Mouse (Mus musculus): ENCODE results near the gene Pga5. TPM values are rescaled to one million over a fixed set of nuclear protein-coding genes. Genes with fewer than 3 reads are reported as not detected.
A peak's percentile ranks its signal among the peaks of the same experiment; 100 is the strongest.

Gene Pga5
- total RNA-seq (2021) = not detected
- long read RNA-seq, experiment 1 = 0 reads
- long read RNA-seq, experiment 2 = 0 reads

GRCm38 (mm10) chr19:10677915-10678771 lies at the start of gene Pga5:
TSS of gene Pga5 (minus strand) at chr19:10678071.
- peak; percentile 85 for DNase-seq (ENCODE audit: low spot score)

- no peak for DNase-seq (ENCODE audit: low spot score)
Measured at GRCm38 (mm10) chr19:10724629-10725363, 46.9 kb upstream of the Pga5 start.

- no peak for DNase-seq (ENCODE audit: low spot score)
Measured at GRCm38 (mm10) chr19:10723649-10724048, 45.8 kb upstream of the Pga5 start.

DNA sequence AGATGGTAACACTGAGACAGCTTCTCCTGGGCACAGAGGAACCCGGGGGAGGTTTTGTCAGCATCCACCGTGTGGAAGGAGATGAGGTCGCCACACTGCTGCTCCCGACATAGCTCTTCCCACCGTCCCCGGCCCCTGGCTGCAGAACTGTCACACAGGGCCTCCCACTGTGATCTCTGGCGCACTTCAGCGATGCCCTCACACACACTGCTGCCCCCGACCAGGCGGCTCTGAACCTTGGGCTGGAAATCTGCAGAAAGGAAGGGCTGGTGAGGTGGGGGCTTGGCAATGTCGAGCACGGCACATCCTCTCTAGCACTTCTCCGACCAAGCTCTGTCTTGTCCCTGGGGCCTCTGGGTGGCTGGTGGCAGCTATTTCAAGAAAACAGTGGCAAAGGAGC lies 45.2 kb upstream of the Pga5 start:
- no peak for DNase-seq (ENCODE audit: low spot score)

- no peak for DNase-seq (ENCODE audit: low spot score)
Measured at GRCm38 (mm10) chr19:10721064-10721463, 43.2 kb upstream of the Pga5 start.

- DNase-seq (ENCODE audit: low spot score) = no peak
Measured at GRCm38 (mm10) chr19:10720524-10720923, 42.7 kb upstream of the Pga5 start.

DNA sequence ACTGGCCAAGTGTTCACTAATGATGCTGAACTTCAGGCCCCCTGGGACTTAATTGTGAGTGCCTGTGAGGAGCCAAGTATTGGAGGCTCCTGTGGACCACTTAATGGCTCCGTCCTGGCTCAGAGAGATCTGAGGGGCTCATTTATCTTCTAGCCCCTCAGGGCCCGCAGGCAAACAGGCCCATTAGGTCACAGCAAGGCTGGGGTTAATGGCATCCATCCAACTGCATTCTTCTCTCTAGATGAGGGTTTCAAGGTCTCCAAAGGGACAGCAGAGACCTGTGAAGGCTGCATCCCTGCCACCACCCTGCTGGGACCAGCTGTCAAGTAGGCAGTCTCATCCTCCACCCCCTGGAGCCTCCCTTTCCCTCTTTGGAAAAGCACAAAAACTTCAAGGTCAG lies 41.9 kb upstream of the Pga5 start:
- DNase-seq (ENCODE audit: low spot score) = no peak

GRCm38 (mm10) chr19:10718251-10718775 lies 40.4 kb upstream of the Pga5 start:
- no peak for DNase-seq (ENCODE audit: low spot score)

GRCm38 (mm10) chr19:10715476-10715875 lies 37.6 kb upstream of the Pga5 start:
- DNase-seq (ENCODE audit: low spot score) = no peak

- peak; percentile 67 for DNase-seq (ENCODE audit: low spot score)
Measured at GRCm38 (mm10) chr19:10714682-10715475, 37.0 kb upstream of the Pga5 start.

- DNase-seq (ENCODE audit: low spot score) = no peak
Measured at GRCm38 (mm10) chr19:10714168-10714567, 36.3 kb upstream of the Pga5 start.

DNA sequence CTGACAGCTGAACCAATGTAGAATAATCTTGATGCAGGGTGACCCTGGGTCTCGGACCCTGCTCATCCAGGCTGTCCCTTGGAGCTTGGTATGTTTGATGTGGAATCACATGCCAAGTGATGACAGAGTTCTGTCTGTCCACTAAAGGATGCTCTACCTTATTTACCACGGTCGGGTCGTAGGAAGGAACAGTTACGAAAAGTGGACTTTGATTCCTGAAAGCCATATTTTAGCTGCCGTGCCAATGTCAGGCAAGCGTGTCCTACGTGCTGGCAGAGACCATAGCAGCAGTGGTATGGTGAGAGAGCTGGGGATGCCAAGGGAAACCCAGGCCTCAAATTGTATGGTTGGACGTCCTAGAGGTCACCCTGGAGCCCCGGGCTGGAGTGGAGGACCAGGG lies 35.7 kb upstream of the Pga5 start:
- DNase-seq (ENCODE audit: low spot score) = no peak

- DNase-seq (ENCODE audit: low spot score) = no peak
Measured at GRCm38 (mm10) chr19:10712646-10713045, 34.8 kb upstream of the Pga5 start.

GRCm38 (mm10) chr19:10712194-10712593 lies 34.3 kb upstream of the Pga5 start:
- no peak for DNase-seq (ENCODE audit: low spot score)

GRCm38 (mm10) chr19:10710751-10711150 lies 32.9 kb upstream of the Pga5 start:
- no peak for DNase-seq (ENCODE audit: low spot score)

DNA sequence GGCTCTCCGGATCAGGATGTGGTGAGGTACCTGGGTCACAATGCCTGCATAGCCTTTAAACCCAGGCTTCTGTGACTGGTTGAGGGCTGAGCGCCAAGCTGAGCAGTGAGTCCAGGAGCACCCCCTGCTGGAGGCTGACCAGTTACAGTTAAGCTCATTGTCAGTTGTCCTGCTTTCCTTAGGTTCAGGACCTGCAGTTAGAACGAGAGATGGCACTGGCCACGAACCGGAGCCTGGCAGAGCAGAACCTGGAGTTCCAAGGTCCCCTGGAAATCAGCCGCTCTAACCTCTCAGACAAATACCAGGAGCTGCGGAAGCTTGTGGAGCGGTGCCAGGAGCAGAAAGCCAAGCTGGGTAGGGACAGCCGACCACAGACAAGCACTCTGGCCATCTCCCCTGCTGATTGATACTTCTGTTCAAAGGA lies 32.2 kb upstream of the Pga5 start:
- DNase-seq (ENCODE audit: low spot score) = peak; percentile 62

DNA sequence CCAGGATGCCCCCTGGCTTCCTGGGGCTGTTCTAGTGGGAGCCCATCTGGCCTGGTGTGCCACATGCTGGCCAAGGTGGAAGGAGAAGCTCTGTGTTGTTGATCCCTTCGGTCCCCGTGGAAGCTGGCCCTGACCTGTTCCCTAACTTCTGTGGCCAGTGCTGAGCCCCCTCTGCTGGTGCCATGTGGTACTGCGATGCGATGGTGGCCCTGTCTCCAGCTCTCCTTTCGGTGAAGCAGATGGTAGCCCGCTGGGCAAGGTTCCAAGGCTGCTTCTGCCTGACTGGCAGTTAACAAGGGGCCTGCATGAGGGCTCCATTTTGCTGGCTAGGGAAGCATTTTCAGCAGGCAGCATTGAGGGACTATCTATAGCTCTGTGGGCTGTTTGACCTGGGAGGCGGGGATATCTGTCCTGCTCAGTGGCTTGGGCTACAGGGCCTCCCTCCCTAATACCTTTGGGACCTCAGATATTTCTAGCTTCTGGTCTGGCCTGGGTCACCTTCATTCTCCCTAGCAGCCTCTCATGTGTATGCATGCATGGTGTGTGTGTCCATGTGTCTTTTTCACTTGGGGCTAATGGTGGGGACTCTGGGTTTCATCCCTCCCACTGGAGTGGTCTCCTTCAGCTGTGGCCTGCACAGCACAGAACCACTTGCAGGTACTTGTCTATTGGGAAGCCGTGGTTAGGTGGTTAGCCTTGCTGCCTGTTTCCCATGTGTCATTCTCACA lies 31.7 kb upstream of the Pga5 start:
- DNase-seq (ENCODE audit: low spot score) = peak; percentile 97

DNA sequence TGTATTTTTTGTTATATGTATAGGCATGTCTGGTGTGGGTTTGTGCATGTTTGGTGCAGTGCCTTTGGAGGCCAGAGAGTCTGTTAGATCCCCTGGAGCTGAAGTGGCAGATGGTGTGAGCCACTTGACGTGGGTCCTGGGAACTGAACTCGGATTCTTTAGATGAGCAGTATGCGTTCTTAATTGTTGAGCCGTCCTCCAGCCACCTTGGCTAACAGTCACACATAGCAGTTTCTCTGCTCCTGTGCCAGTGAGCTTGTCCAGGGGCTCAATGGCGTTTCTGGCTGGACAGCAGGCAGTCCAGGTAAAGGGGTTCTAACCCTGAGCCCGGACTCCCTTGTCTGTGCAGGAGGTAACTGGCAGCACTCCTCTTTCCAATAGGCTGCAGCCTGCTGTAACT lies 31.0 kb upstream of the Pga5 start:
- no peak for DNase-seq (ENCODE audit: low spot score)

DNA sequence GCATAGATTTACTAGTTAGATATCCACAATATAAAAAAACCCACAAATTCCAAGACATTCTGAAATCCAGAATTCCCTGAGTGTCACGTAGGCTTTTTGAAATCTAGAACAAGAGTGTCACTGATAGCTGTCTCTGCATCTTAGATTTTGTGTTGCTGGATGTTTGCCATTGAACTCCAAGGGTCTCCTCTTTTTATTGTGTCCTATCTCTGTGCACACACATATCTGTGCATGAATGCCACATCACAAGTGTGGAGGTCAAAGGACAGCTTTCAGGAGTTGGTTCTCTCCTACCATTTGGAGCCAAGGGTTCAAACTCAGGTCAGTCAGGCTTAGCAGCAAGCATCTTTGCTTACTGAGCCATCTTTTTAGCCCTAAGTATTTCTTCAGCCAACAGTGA lies 30.0 kb upstream of the Pga5 start:
- DNase-seq (ENCODE audit: low spot score) = no peak

DNA sequence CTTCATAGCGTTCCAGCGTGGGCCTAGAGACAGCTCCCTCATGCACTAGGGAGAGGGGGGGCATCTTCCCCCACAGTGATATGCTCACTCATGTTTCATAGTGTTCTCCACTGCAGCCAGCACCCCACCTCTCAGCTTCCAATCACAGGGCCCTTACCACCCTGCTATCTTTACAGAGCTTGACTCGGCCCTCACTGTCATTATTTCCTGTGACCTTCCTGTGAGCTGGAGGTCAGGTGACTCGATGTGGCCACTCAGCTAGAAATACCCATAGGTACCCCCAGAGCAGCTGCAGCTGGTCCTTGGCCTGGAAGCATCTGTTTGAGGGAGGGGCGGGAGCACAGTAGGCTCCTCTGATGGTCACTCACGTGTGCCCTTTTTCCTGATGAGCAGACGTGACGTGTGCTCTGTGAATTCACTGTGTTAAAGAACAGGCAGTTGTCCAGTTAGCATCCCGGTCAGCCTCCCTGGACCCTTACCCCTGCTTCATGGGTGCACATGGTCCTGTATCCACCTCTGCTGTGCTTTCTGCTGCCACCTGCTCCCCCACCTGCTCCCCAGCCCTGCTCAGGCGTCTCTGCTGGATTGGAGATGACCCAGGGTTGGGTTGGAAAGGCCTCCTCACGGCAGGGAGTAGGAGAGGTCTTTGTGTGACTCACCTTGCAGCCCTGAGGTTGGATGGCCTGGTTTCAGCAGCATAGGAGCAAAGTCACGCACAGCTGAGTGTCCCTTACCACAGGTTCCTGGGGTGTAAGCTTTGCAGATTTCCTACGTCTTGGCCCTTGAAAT lies 29.4 kb upstream of the Pga5 start:
- DNase-seq (ENCODE audit: low spot score) = no peak

All from gastrocnemius, adult 18-20 months (tissue).